Mouse (Mus musculus) thymus, adult 2 months (tissue): ENCODE data around the gene Clmn.

Experiments used
- CTCF ChIP-seq: fragments of 200-500 bp; IDR thresholded peaks from 2 replicates; pipeline ENCODE4 v1.5.1; 2012; ENCODE audit warnings: mild to moderate bottlenecking, control low read depth, low read length, moderate library complexity, borderline replicate concordance; ENCODE audit not compliant: control insufficient read depth, poor library complexity, insufficient read depth; ENCODE audit errors: extremely low read depth
- POLR2A ChIP-seq: fragments of 200-500 bp; IDR thresholded peaks from 2 replicates; pipeline ENCODE4 v1.6.1; 2012; ENCODE audit warnings: mild to moderate bottlenecking, low read length, control low read depth, moderate library complexity; ENCODE audit not compliant: control insufficient read depth, poor library complexity, insufficient read depth; ENCODE audit errors: extremely low read depth

DNA sequence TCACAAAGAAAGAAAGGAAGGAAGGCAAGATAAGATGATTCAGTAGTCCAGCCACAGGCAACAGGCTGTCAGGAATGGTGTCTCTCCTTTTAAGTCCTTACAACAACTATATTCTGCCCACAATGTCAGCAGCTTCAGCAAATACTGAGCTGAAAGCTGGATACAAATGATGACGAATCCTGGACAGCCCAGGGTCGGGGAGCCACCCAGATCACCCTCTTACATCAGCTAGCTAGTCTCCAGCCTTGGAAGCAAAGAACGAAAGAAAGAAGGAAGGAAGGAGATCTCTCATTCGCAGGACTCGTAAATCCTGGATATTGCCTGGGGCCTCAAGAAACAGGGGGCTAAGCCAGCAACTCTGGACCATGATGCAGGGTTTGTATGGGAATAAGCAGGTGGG, 44.8 kb downstream of the Clmn start:
- TF ChIP-seq CTCF (no peak), POLR2A (no peak)
